Mouse (Mus musculus): ENCODE measurements around the gene P2rx4.

The P2rx4 gene

GRCm38 (mm10) chr5:122707276-122708181 lies at the start of gene P2rx4:
P2rx4 (plus strand) TSS chr5:122707544.
- DNase-seq (ENCODE audit: low read depth, low spot score), result peak; percentile 93

- DNase-seq (ENCODE audit: low read depth, low spot score), result no peak
These were observed 44.8 kb upstream of the P2rx4 start for GRCm38 (mm10) chr5:122662501-122662900.

GRCm38 (mm10) chr5:122665036-122665435 lies 42.3 kb upstream of the P2rx4 start:
- DNase-seq (ENCODE audit: low read depth, low spot score), result no peak

- DNase-seq (ENCODE audit: low read depth, low spot score), result no peak
These were observed 38.1 kb upstream of the P2rx4 start for GRCm38 (mm10) chr5:122668981-122669897.

GRCm38 (mm10) chr5:122671641-122672040 lies 35.7 kb upstream of the P2rx4 start:
- DNase-seq (ENCODE audit: low read depth, low spot score), result peak; percentile 69

- DNase-seq (ENCODE audit: low read depth, low spot score), result no peak
These were observed 35.0 kb upstream of the P2rx4 start for GRCm38 (mm10) chr5:122672298-122672697.

- DNase-seq (ENCODE audit: low read depth, low spot score), result no peak
These were observed 31.3 kb upstream of the P2rx4 start for GRCm38 (mm10) chr5:122676002-122676401.

- peak; percentile 18 for DNase-seq (ENCODE audit: low read depth, low spot score)
These were observed 29.4 kb upstream of the P2rx4 start for GRCm38 (mm10) chr5:122677983-122678382.

- DNase-seq (ENCODE audit: low read depth, low spot score), result no peak
These were observed 27.5 kb upstream of the P2rx4 start for GRCm38 (mm10) chr5:122679881-122680280.

- no peak for DNase-seq (ENCODE audit: low read depth, low spot score)
These were observed 26.1 kb upstream of the P2rx4 start for GRCm38 (mm10) chr5:122681276-122681675.

GRCm38 (mm10) chr5:122683926-122684325 lies 23.4 kb upstream of the P2rx4 start:
- DNase-seq (ENCODE audit: low read depth, low spot score), result no peak

- no peak for DNase-seq (ENCODE audit: low read depth, low spot score)
These were observed 20.0 kb upstream of the P2rx4 start for GRCm38 (mm10) chr5:122687391-122687790.

- no peak for DNase-seq (ENCODE audit: low read depth, low spot score)
These were observed 18.2 kb upstream of the P2rx4 start for GRCm38 (mm10) chr5:122689153-122689552.

- no peak for DNase-seq (ENCODE audit: low read depth, low spot score)
These were observed 16.9 kb upstream of the P2rx4 start for GRCm38 (mm10) chr5:122690486-122690885.

GRCm38 (mm10) chr5:122693431-122694207 lies 13.7 kb upstream of the P2rx4 start:
- DNase-seq (ENCODE audit: low read depth, low spot score), result no peak

GRCm38 (mm10) chr5:122695516-122695915 lies 11.8 kb upstream of the P2rx4 start:
- no peak for DNase-seq (ENCODE audit: low read depth, low spot score)

- peak; percentile 56 for DNase-seq (ENCODE audit: low read depth, low spot score)
These were observed 9.2 kb upstream of the P2rx4 start for GRCm38 (mm10) chr5:122698041-122698700.

- peak; percentile 52 for DNase-seq (ENCODE audit: low read depth, low spot score)
These were observed 8.7 kb upstream of the P2rx4 start for GRCm38 (mm10) chr5:122698701-122699060.

- DNase-seq (ENCODE audit: low read depth, low spot score), result no peak
These were observed 7.1 kb upstream of the P2rx4 start for GRCm38 (mm10) chr5:122700109-122700836.

- no peak for DNase-seq (ENCODE audit: low read depth, low spot score)
These were observed 6.5 kb upstream of the P2rx4 start for GRCm38 (mm10) chr5:122700837-122701212.
